In the genomic region with DNA sequence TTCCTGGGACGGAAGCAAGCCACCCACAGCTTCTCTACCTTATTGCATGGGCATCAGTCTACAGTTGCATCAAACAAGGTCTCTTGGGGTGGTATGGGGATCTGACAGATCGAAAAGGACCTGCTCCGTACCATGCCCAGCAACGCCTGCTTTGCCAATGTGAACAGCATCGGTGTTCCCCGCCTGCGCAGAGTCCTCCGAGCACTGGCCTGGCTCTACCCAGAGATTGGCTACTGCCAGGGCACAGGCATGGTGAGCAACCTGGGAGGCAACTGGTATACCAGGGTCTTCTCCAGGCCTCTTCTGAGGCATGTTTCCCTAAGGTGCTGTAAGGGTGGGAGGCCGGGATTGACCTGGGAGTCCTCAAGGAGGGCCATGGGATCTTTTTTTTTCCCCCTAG, we compare ENCODE assay signal across 22 mouse cellular contexts. TPM values are rescaled to one million over a fixed set of nuclear protein-coding genes. Genes with fewer than 3 reads are reported as not detected.
DNase-seq lines count a peak whose midpoint lies in the region; ATAC-seq and TF ChIP-seq lines count a peak whose summit lies in the region.
"Had no signal": no experiment of that assay in that cellular context is flagged by ENCODE, and none has a peak within 500 bp of the region (broad histone marks: within the 10 kb centered on the region; RNA-seq: fewer than 3 reads in every experiment).

No protein-coding gene starts in this region.

- H3K9ac ChIP-seq in heart, adult 2 months (ENCODE audit: low read depth, low read length) = no peak overlapping the region
- no peak overlapping the region for H3K9ac ChIP-seq in neural tube, embryonic 15.5 days (replicated peaks)

- TF ChIP-seq CTCF in heart, adult 2 months (IDR thresholded peaks at IDR 0.05) = no peak
- TF ChIP-seq CTCF in layer of hippocampus, adult 2 months (conservative IDR thresholded peaks at IDR 0.05) = no peak

- H3K4me3 ChIP-seq in heart, embryonic 10.5 days = no peak overlapping the region
- H3K4me3 ChIP-seq in heart, adult 2 months = no peak overlapping the region
- H3K4me3 ChIP-seq in layer of hippocampus, adult 2 months = no peak overlapping the region
- no peak overlapping the region for H3K4me3 ChIP-seq in myocyte
- no peak overlapping the region for H3K4me3 ChIP-seq in neural tube, embryonic 15.5 days (replicated peaks)

- H3K4me2 ChIP-seq in myocyte (ENCODE audit: low read depth) = no peak overlapping the region
- H3K4me2 ChIP-seq in neural tube, embryonic 15.5 days = no peak overlapping the region

- H3K4me1 ChIP-seq in heart, embryonic 10.5 days = peaks cover 11% of the 10 kb centered on the region; the same call in 1 of the 2 replicates
- no peaks in the 10 kb centered on the region for H3K4me1 ChIP-seq in heart, adult 2 months (ENCODE audit: control insufficient read depth, insufficient read depth, low read length)
- no peaks in the 10 kb centered on the region for H3K4me1 ChIP-seq in neural tube, embryonic 15.5 days

- WGBS in heart, embryonic 10.5 days = 94% methylated on average over 9 of the region's 9 CpGs
- WGBS in heart, adult 2 months = 96% methylated on average over 9 of the region's 9 CpGs
- WGBS in neural tube, embryonic 15.5 days = 98% methylated on average over 9 of the region's 9 CpGs

- H3ac ChIP-seq in myocyte (ENCODE audit: control insufficient read depth, insufficient read length) = no peak overlapping the region

- peak; percentile 87 for DNase-seq in heart, adult 11 months
- no peak for DNase-seq in heart, adult 9 months (ENCODE audit: low spot score in 2 of 2)
- peak; percentile 62 for DNase-seq in heart, embryonic 10.5 days (ENCODE audit: low spot score)
- no peak for DNase-seq in heart, adult 2 months
- no peak for DNase-seq in layer of hippocampus, adult 2 months (ENCODE audit: low spot score in 2 of 2)
- no peak for DNase-seq in layer of hippocampus, adult 9-11 months
- DNase-seq: adrenal gland, adult 2 months; adrenal gland, adult 8-10 months; adrenal gland, postnatal 10 days; adrenal gland, postnatal 14 days; adrenal gland, postnatal 25 days; adrenal gland, postnatal 36 days; B cell, adult 2 months; cerebellum, adult 11 months; cerebellum, adult 11-12 months had no signal

- H3K9me3 ChIP-seq in heart, embryonic 10.5 days = no peaks in the 10 kb centered on the region
- no peaks in the 10 kb centered on the region for H3K9me3 ChIP-seq in neural tube, embryonic 15.5 days (replicated peaks)
- H3K9me3 ChIP-seq: G1E had no signal

- no peak for ATAC-seq in neural tube, embryonic 15.5 days (ENCODE audit: low FRiP score)
- ATAC-seq: activated CD4-positive, CD25-positive, alpha-beta regulatory T cell, adult 4 months; CD4-positive, CD25-positive, alpha-beta regulatory T cell, adult 4 months; Patski had no signal

- H3K79me2 ChIP-seq in heart, adult 2 months (replicated peaks; ENCODE audit: control insufficient read depth, insufficient read depth, low read length) = no peaks in the 10 kb centered on the region
- H3K79me2 ChIP-seq in myocyte (ENCODE audit: control insufficient read depth, insufficient read depth) = no peaks in the 10 kb centered on the region

- intact Hi-C loops in heart, adult 2 months (cut with DNase I) = no loop called here

- TF ChIP-seq EP300 in heart, adult 2 months (IDR thresholded peaks at IDR 0.05; ENCODE audit: insufficient read depth, low read depth, low read length) = no peak

- TF ChIP-seq POLR2A in heart, adult 2 months (IDR thresholded peaks at IDR 0.05; ENCODE audit: insufficient read depth, low read depth, low read length) = no peak
- TF ChIP-seq POLR2A in myocyte (IDR thresholded peaks at IDR 0.05; ENCODE audit: insufficient read length, low read depth) = no peak

- H3K36me3 ChIP-seq in heart, embryonic 10.5 days = peaks cover 59% of the 10 kb centered on the region
- H3K36me3 ChIP-seq in heart, adult 2 months (ENCODE audit: control insufficient read depth, insufficient read depth, low read length) = no peaks in the 10 kb centered on the region
- peaks cover 9% of the 10 kb centered on the region for H3K36me3 ChIP-seq in myocyte (ENCODE audit: control insufficient read depth, insufficient read depth)
- H3K36me3 ChIP-seq in neural tube, embryonic 15.5 days = peaks cover 80% of the 10 kb centered on the region

- no peak overlapping the region for H3K27ac ChIP-seq in heart, embryonic 10.5 days
- no peak overlapping the region for H3K27ac ChIP-seq in heart, adult 2 months
- peak overlapping the region; percentile 7; the same call in 1 of the 2 replicates for H3K27ac ChIP-seq in layer of hippocampus, adult 2 months
- H3K27ac ChIP-seq in neural tube, embryonic 15.5 days (replicated peaks) = no peak overlapping the region

- H3K27me3 ChIP-seq in heart, embryonic 10.5 days (ENCODE audit: insufficient read depth, poor library complexity, severe bottlenecking) = 0 out of 2 replicates have a peak, but pooled peaks cover 4% of the 10 kb centered on the region
- H3K27me3 ChIP-seq in heart, adult 2 months (ENCODE audit: control insufficient read depth, insufficient read depth, low read length) = no peaks in the 10 kb centered on the region
- H3K27me3 ChIP-seq in myocyte (ENCODE audit: control insufficient read depth, insufficient read depth, insufficient read length) = no peaks in the 10 kb centered on the region
- no peaks in the 10 kb centered on the region for H3K27me3 ChIP-seq in neural tube, embryonic 15.5 days (replicated peaks)
- H3K27me3 ChIP-seq: CH12.LX, Patski had no signal

TF ChIP-seq in myocyte, 11 proteins besides CTCF, POLR2A, EP300 and RAD21:
- TF ChIP-seq POLR2AphosphoS2 (IDR thresholded peaks at IDR 0.05; ENCODE audit: insufficient read length, low read depth) (peak; percentile 39), MAX (IDR thresholded peaks at IDR 0.05; ENCODE audit: low read depth) (no peak)
TF ChIP-seq in myocyte: peak in this region for 1.

RNA-seq across cellular contexts. Expression of a gene that starts 29.8 kb away (rescaled TPM):
- 23.7 and 26.4 TPM in 2 replicates for polyA plus RNA-seq in heart, embryonic 10.5 days (2016; fragmentation: Nextera tagmentation; extraction: Ambion mirVana)
- total RNA-seq in heart, adult 2 months (2021) = 10 to 100 TPM; 14.0 to 16.2 TPM
- polyA plus RNA-seq in heart, adult 2 months (2012; rRNA removed) = 14.2 and 16.0 TPM in 2 replicates
- total RNA-seq in layer of hippocampus, adult 2 months (2021) = 10 to 100 TPM; 83.0 to 89.2 TPM
- 32.3 TPM for polyA plus RNA-seq in myocyte (2012; fragmentation: generic; extraction: Trizol)
- 71.6 and 79.1 TPM in 2 replicates for polyA plus RNA-seq in neural tube, embryonic 15.5 days (2015; fragmentation: Nextera tagmentation; extraction: Ambion mirVana)

RNA-seq across cellular contexts. Expression of a gene that starts 59.0 kb away (rescaled TPM):
- 220 and 222 TPM in 2 replicates for polyA plus RNA-seq in heart, embryonic 10.5 days (2016; fragmentation: Nextera tagmentation; extraction: Ambion mirVana)
- 10 to 100 TPM; 75.7 to 79.2 TPM for total RNA-seq in heart, adult 2 months (2021)
- 92.2 and 110 TPM in 2 replicates for polyA plus RNA-seq in heart, adult 2 months (2012; rRNA removed)
- 10 to 100 TPM; 24.2 to 28.0 TPM for total RNA-seq in layer of hippocampus, adult 2 months (2021)
- 151 TPM for polyA plus RNA-seq in myocyte (2012; fragmentation: generic; extraction: Trizol)
- 111 and 133 TPM in 2 replicates for polyA plus RNA-seq in neural tube, embryonic 15.5 days (2015; fragmentation: Nextera tagmentation; extraction: Ambion mirVana)

Comparison
In these comparisons a context has a peak if more than half of its experiments do, and no peak if none do; other contexts are left out.
1. DNase-seq: peak in heart, adult 11 months (single experiment) and heart, embryonic 10.5 days (single experiment); none in heart, adult 9 months (0 of 2), heart, adult 2 months (0 of 2), layer of hippocampus, adult 2 months (0 of 2) and layer of hippocampus, adult 9-11 months (single experiment).